Mouse (Mus musculus): ENCODE data around the gene Hspbap1. TPM values are rescaled to one million over a fixed set of nuclear protein-coding genes. Genes with fewer than 3 reads are reported as not detected.

Gene Hspbap1
- polyA plus RNA-seq, 1 experiment, result 6.2 TPM

GRCm38 (mm10) chr16:35807663-35807992 lies 37.5 kb downstream of the Hspbap1 start:
- H3K9me3 ChIP-seq (ENCODE audit: control insufficient read depth, low read length), result peaks cover 16% of the 10 kb centered on the region
- no peak for TF ChIP-seq GATA1 (IDR thresholded peaks at IDR 0.05; ENCODE audit: low read length)
- TF ChIP-seq TAL1 (IDR thresholded peaks at IDR 0.05; ENCODE audit: low read length), result no peak
- H3K27me3 ChIP-seq (ENCODE audit: control insufficient read depth), result no peaks in the 10 kb centered on the region
- H3K4me3 ChIP-seq (replicated peaks), result peak overlapping the region; percentile 60
- peaks cover 73% of the 10 kb centered on the region for H3K36me3 ChIP-seq (ENCODE audit: control insufficient read depth)
- H3K4me1 ChIP-seq (ENCODE audit: control insufficient read depth), result peaks cover 88% of the 10 kb centered on the region

GRCm38 (mm10) chr16:35808838-35809237 lies 38.7 kb downstream of the Hspbap1 start:
- Histone ChIP-seq H3K27me3 (ENCODE audit: control insufficient read depth) (no peaks in the 10 kb centered on the region), H3K4me1 (ENCODE audit: control insufficient read depth) (peaks cover 84% of the 10 kb centered on the region), H3K36me3 (ENCODE audit: control insufficient read depth) (peaks cover 73% of the 10 kb centered on the region), H3K4me3 (replicated peaks) (peak overlapping the region; percentile 60), H3K9me3 (ENCODE audit: control insufficient read depth, low read length) (peaks cover 16% of the 10 kb centered on the region)
- TF ChIP-seq GATA1 (IDR thresholded peaks at IDR 0.05; ENCODE audit: low read length) (no peak; the same call in 1 of the 2 replicates), TAL1 (IDR thresholded peaks at IDR 0.05; ENCODE audit: low read length) (peak; percentile 54; the same call in 2 of the 3 replicates)

GRCm38 (mm10) chr16:35813119-35813518 lies 42.9 kb downstream of the Hspbap1 start:
- no peak overlapping the region for H3K4me3 ChIP-seq (replicated peaks)
- peaks cover 69% of the 10 kb centered on the region for H3K4me1 ChIP-seq (ENCODE audit: control insufficient read depth)
- H3K36me3 ChIP-seq (ENCODE audit: control insufficient read depth), result peaks cover 94% of the 10 kb centered on the region
- H3K27me3 ChIP-seq (ENCODE audit: control insufficient read depth), result no peaks in the 10 kb centered on the region
- peaks cover 16% of the 10 kb centered on the region for H3K9me3 ChIP-seq (ENCODE audit: control insufficient read depth, low read length)
- TF ChIP-seq GATA1 (IDR thresholded peaks at IDR 0.05; ENCODE audit: low read length) (no peak), TAL1 (IDR thresholded peaks at IDR 0.05; ENCODE audit: low read length) (no peak)

GRCm38 (mm10) chr16:35817255-35818089 lies 47.3 kb downstream of the Hspbap1 start:
- H3K9me3 ChIP-seq (ENCODE audit: control insufficient read depth, low read length), result no peaks in the 10 kb centered on the region
- TF ChIP-seq GATA1 (IDR thresholded peaks at IDR 0.05; ENCODE audit: low read length) (no peak), TAL1 (IDR thresholded peaks at IDR 0.05; ENCODE audit: low read length) (no peak)
- peaks cover 32% of the 10 kb centered on the region for H3K4me1 ChIP-seq (ENCODE audit: control insufficient read depth)
- no peak overlapping the region for H3K4me3 ChIP-seq (replicated peaks)
- no peaks in the 10 kb centered on the region for H3K27me3 ChIP-seq (ENCODE audit: control insufficient read depth)
- peaks cover 97% of the 10 kb centered on the region for H3K36me3 ChIP-seq (ENCODE audit: control insufficient read depth)

GRCm38 (mm10) chr16:35829999-35830398 lies 59.8 kb downstream of the Hspbap1 start:
- Histone ChIP-seq H3K9me3 (ENCODE audit: control insufficient read depth, low read length) (no peaks in the 10 kb centered on the region), H3K4me3 (replicated peaks) (no peak overlapping the region), H3K4me1 (ENCODE audit: control insufficient read depth) (no peaks in the 10 kb centered on the region), H3K27me3 (ENCODE audit: control insufficient read depth) (no peaks in the 10 kb centered on the region), H3K36me3 (ENCODE audit: control insufficient read depth) (peaks cover 30% of the 10 kb centered on the region)
- TF ChIP-seq TAL1 (IDR thresholded peaks at IDR 0.05; ENCODE audit: low read length), result no peak
- TF ChIP-seq GATA1 (IDR thresholded peaks at IDR 0.05; ENCODE audit: low read length), result no peak

DNA sequence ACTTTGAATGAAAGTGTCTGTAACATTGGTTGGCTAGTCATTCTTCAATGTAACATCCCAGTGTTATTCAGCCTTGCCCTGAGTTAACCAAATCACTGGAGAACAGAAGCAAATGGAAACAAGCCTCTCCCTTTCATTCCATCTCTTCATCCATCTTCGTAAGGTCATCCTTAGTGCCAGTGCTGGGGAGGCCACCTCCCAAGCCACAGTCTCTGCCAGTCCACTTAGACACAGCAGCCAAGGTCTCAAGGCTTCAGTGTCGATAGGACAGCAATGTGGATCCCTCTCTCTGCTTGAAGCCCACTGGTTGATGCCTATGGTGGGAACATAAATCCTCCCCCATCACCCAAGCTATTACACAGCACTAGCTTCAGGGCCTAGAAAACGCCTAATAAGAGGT lies 62.8 kb downstream of the Hspbap1 start:
- H3K36me3 ChIP-seq (ENCODE audit: control insufficient read depth), result peaks cover 1% of the 10 kb centered on the region
- TF ChIP-seq GATA1 (IDR thresholded peaks at IDR 0.05; ENCODE audit: low read length) (no peak), TAL1 (IDR thresholded peaks at IDR 0.05; ENCODE audit: low read length) (no peak)
- H3K4me1 ChIP-seq (ENCODE audit: control insufficient read depth), result no peaks in the 10 kb centered on the region
- H3K4me3 ChIP-seq (replicated peaks), result no peak overlapping the region
- H3K9me3 ChIP-seq (ENCODE audit: control insufficient read depth, low read length), result no peaks in the 10 kb centered on the region
- H3K27me3 ChIP-seq (ENCODE audit: control insufficient read depth), result no peaks in the 10 kb centered on the region

GRCm38 (mm10) chr16:35834653-35835052 lies 64.5 kb downstream of the Hspbap1 start:
- Histone ChIP-seq H3K4me1 (ENCODE audit: control insufficient read depth) (no peaks in the 10 kb centered on the region), H3K4me3 (replicated peaks) (no peak overlapping the region), H3K9me3 (ENCODE audit: control insufficient read depth, low read length) (no peaks in the 10 kb centered on the region), H3K27me3 (ENCODE audit: control insufficient read depth) (no peaks in the 10 kb centered on the region), H3K36me3 (ENCODE audit: control insufficient read depth) (no peaks in the 10 kb centered on the region)
- TF ChIP-seq TAL1 (IDR thresholded peaks at IDR 0.05; ENCODE audit: low read length) (no peak), GATA1 (IDR thresholded peaks at IDR 0.05; ENCODE audit: low read length) (no peak)

DNA sequence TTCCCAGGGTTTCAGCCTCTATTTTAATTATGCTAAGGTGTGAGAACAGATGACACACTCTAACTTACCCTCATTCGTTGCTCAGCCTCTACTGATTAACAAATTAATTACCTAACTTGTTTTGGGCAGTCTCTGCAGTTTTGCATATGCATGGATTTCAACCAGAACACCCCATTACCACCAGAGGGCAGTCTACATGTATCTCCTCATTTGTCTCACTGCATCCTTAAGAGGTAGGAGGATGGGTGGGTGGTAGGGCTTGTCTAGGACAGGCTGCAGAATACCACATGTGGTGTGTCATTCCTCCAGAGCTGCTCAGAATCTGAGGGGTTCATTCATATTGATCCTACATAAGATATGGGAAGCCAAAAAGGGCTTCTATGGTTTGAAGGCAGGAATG lies 69.5 kb downstream of the Hspbap1 start:
- no peaks in the 10 kb centered on the region for H3K4me1 ChIP-seq (ENCODE audit: control insufficient read depth)
- no peaks in the 10 kb centered on the region for H3K27me3 ChIP-seq (ENCODE audit: control insufficient read depth)
- TF ChIP-seq TAL1 (IDR thresholded peaks at IDR 0.05; ENCODE audit: low read length) (no peak), GATA1 (IDR thresholded peaks at IDR 0.05; ENCODE audit: low read length) (no peak)
- H3K36me3 ChIP-seq (ENCODE audit: control insufficient read depth), result no peaks in the 10 kb centered on the region
- H3K9me3 ChIP-seq (ENCODE audit: control insufficient read depth, low read length), result no peaks in the 10 kb centered on the region
- H3K4me3 ChIP-seq (replicated peaks), result no peak overlapping the region

DNA sequence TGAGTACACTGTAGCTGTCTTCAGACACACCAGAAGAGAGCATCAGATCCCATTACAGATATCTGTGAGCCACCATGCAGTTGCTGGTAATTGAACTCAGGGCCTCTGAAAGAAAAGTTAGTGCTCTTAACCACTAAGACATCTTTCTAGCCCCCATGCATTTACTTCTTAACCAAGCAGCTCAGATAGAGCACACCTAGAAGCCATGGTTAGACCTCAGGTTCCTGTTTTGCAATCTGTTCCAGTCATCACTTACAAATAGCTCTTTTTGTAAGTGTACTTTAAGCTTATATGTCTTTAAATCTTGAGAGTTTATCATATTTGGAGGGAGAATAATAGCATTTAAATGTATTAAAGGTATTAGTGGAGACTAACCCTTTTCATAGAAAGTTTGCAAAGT lies 77.0 kb downstream of the Hspbap1 start:
- no peak for TF ChIP-seq GATA1 (IDR thresholded peaks at IDR 0.05; ENCODE audit: low read length)
- TF ChIP-seq TAL1 (IDR thresholded peaks at IDR 0.05; ENCODE audit: low read length), result no peak

More for the DNA sequence above, 77.0 kb downstream of the Hspbap1 start:
- no peaks in the 10 kb centered on the region for H3K27me3 ChIP-seq (ENCODE audit: control insufficient read depth)
- H3K4me1 ChIP-seq (ENCODE audit: control insufficient read depth), result peaks cover 4% of the 10 kb centered on the region
- H3K36me3 ChIP-seq (ENCODE audit: control insufficient read depth), result no peaks in the 10 kb centered on the region
- no peaks in the 10 kb centered on the region for H3K9me3 ChIP-seq (ENCODE audit: control insufficient read depth, low read length)
- H3K4me3 ChIP-seq (replicated peaks), result no peak overlapping the region

All from erythroblast, embryonic 14.5 days (primary cell).